Mouse (Mus musculus): ENCODE data around the gene Vmn1r12. TPM values are rescaled to one million over a fixed set of nuclear protein-coding genes. Genes with fewer than 3 reads are reported as not detected.

Vmn1r12 gene
- polyA plus RNA-seq (2017; shearing (Covaris generic)) = not detected

GRCm38 (mm10) chr6:57156619-57157018 lies at the start of gene Vmn1r12:
Vmn1r12 (plus strand) TSS chr6:57156919.

DNA sequence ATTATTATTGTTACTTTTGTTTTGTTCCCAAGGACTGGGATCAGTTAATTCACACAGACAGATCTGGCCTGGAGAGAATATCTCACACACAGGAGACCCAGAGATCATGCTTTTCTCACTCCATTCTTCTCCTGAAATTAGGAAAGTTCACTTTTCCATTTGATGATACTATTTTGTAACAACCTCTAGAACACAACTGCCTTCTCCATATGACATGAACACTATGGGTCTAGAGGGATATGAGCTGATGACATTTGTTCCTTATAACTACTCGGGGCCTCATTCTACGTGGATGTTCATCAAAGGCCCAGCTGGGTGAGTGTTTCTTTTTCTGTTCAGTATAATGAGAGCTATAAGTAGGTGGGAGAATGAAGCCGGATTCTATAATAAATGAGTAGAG lies 47.6 kb upstream of the Vmn1r12 start, which contains the start of gene Vmn1r10:
TSS of gene Vmn1r10 (plus strand) at position 301 of the 400 bp plus-strand sequence.

DNA sequence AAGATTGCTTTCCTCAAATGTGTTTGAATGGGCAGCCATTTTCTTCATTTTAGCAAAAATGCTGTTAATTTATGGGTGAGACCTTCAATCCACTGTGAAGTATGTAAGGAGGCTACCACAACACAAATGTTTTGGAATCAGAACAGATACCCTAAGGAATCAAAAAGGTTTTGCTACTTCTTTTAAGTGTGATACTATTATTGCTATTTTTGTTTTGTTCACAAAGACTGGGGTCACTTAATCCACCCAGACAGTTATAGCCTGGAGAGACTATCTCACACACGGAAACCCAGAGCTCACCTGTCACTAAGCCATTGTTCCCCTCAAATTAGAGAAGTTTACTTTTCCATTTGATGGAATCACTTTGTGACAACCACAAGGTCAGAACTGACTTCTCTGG lies 23.6 kb upstream of the Vmn1r12 start, which contains the start of gene Vmn1r11:
TSS of gene Vmn1r11 (plus strand) at position 301 of the 400 bp plus-strand sequence.

GRCm38 (mm10) chr6:57202990-57203389 lies 46.3 kb downstream of the Vmn1r12 start, which contains the start of gene Vmn1r13:
Vmn1r13 (plus strand) TSS chr6:57203290.

Other genes with a start within 250 kb of the Vmn1r12 start
- 55.5 TPM for gene Nt5c3, start 233.0 kb upstream of the Vmn1r12 start, polyA plus RNA-seq (2017; shearing (Covaris generic))
- gene Vmn1r4, start 232.9 kb upstream of the Vmn1r12 start, polyA plus RNA-seq (2017; shearing (Covaris generic)) = 0.24 TPM
- gene Vmn1r5, start 186.6 kb upstream of the Vmn1r12 start, polyA plus RNA-seq (2017; shearing (Covaris generic)) = not detected
- gene Vmn1r6, start 159.7 kb upstream of the Vmn1r12 start, polyA plus RNA-seq (2017; shearing (Covaris generic)) = not detected
- not detected for gene Vmn1r7, start 131.6 kb upstream of the Vmn1r12 start, polyA plus RNA-seq (2017; shearing (Covaris generic))
- not detected for gene Vmn1r8, start 124.6 kb upstream of the Vmn1r12 start, polyA plus RNA-seq (2017; shearing (Covaris generic))
- not detected for gene Vmn1r9, start 90.1 kb upstream of the Vmn1r12 start, polyA plus RNA-seq (2017; shearing (Covaris generic))
- gene Vmn1r10, start 47.5 kb upstream of the Vmn1r12 start, polyA plus RNA-seq (2017; shearing (Covaris generic)) = not detected
- gene Vmn1r11, start 23.5 kb upstream of the Vmn1r12 start, polyA plus RNA-seq (2017; shearing (Covaris generic)) = not detected
- gene Vmn1r13, start 46.4 kb downstream of the Vmn1r12 start, polyA plus RNA-seq (2017; shearing (Covaris generic)) = 0.21 TPM
- gene Vmn1r14, start 74.8 kb downstream of the Vmn1r12 start, polyA plus RNA-seq (2017; shearing (Covaris generic)) = not detected
- not detected for gene Vmn1r15, start 101.0 kb downstream of the Vmn1r12 start, polyA plus RNA-seq (2017; shearing (Covaris generic))
- not detected for gene Vmn1r16, start 172.6 kb downstream of the Vmn1r12 start, polyA plus RNA-seq (2017; shearing (Covaris generic))
- gene Vmn1r17, start 206.8 kb downstream of the Vmn1r12 start, polyA plus RNA-seq (2017; shearing (Covaris generic)) = not detected
- gene Vmn1r18, start 238.9 kb downstream of the Vmn1r12 start, polyA plus RNA-seq (2017; shearing (Covaris generic)) = not detected
- gene Vmn1r19, start 246.9 kb downstream of the Vmn1r12 start, polyA plus RNA-seq (2017; shearing (Covaris generic)) = not detected